Mouse (Mus musculus) left cerebral cortex, adult 2 months (tissue): Measurements from ENCODE around the gene Pak7. TPM values are rescaled to one million over a fixed set of nuclear protein-coding genes. Genes with fewer than 3 reads are reported as not detected.
A peak's percentile ranks its signal among the peaks of the same experiment; 100 is the strongest.

Source experiments
- DNase-seq, 2 experiments: peaks; one replicate each; pipeline ENCODE4 v3.0.0; 2021 to 2022; ENCODE audit warnings: low spot score in 2 of 2, mixed read lengths in 1 of 2; ENCODE audit errors: extremely low spot score in 1 of 2
- H3K27ac ChIP-seq: fragments of 200-600 bp; 2 replicates; pipeline ENCODE4 v1.8.1; 2022
- H3K4me3 ChIP-seq: fragments of 200-600 bp; 2 replicates; pipeline ENCODE4 v1.8.1; 2022
- CTCF ChIP-seq: fragments of 200-600 bp; IDR thresholded peaks from 2 replicates; pipeline ENCODE4 v1.8.1; 2022; ENCODE audit warnings: antibody characterized with exemption, mild to moderate bottlenecking, moderate library complexity
- intact Hi-C: fragments of 180-260 bp; cut with DNase I; formaldehyde crosslinking; loops from one replicate; pipeline ENCODE4 v1.15.1; 2025
- total RNA-seq, 2 experiments: library from RNA; stranded (reverse); gene quantifications; 2 replicates each; pipeline ENCODE4 v1.2.3; 2021

Pak7 gene
- total RNA-seq, 2 experiments from 2014 or later, result 46.1 to 47.8 TPM

DNA sequence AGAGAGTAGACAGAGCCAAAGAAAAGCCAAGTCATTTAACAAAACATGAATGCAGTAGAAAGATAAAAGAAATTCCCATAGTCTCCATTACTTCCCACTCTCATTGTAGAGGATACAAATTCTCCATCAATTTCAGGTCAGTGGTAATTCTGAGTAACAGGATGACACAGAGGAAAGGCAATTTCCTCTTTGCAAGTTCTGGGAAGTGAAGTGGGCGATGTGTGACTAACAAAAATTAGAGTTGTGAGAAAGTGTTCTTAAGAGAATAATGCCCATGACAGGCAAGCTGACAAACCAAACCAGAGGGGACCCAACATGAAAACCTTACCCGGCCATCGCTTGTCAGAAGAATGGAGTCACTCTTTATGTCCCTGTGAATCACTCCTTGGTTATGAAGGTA is 290.6 kb downstream of the Pak7 start:
- no peak for TF ChIP-seq CTCF
- H3K4me3 ChIP-seq, result no peak overlapping the region
- intact Hi-C loops, result no loop called here
- DNase-seq, result no peak
- no peak overlapping the region for H3K27ac ChIP-seq

- no peak for DNase-seq
- intact Hi-C loops, result no loop called here
- Histone ChIP-seq H3K4me3 (no peak overlapping the region), H3K27ac (no peak overlapping the region)
- no peak for TF ChIP-seq CTCF
These were observed 291.8 kb downstream of the Pak7 start for GRCm38 (mm10) chr2:136095978-136096377.

DNA sequence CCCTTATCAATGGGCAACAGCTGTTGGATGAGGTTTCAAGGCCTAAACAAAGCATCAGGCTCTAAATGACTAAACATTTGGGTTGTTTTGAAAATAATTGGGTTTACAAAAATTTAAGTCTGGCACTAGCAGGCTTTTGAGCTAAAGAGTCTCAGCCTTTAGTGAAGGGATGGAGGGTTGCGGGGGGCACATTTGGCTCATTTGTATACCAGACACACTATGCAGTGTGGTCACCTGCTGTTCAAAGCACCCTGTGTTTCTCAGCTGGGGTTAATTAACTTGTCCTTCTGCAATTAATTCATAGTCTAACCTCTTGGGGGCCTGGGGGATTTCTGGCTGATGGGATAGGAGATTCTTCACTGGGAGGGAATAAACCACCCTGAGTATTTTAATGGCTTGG is 323.4 kb downstream of the Pak7 start:
- Histone ChIP-seq H3K4me3 (no peak overlapping the region), H3K27ac (no peak overlapping the region)
- intact Hi-C loops, result no loop called here
- DNase-seq, result no peak
- TF ChIP-seq CTCF, result no peak

- peak overlapping the region; percentile 86 for H3K27ac ChIP-seq
These were observed 328.6 kb downstream of the Pak7 start for GRCm38 (mm10) chr2:136059029-136059669.

DNA sequence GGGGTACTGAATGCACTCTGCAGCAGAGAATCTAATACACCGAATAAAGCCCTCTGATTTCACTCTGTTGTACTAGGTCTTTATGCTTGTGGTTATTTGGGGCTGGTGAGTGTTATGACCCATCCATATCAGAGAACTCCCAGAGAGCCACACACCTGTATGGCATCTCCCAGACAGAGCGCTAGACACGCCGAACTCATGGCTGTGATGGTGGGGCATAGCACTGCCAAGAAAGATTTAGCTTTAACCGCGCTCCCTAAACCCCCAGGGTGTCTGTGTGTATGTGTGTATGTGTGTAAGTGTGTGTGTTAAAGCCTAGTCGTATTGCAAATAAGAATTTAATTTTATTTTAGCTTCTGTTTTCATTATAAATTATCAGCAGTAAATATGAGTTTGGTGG is 329.4 kb downstream of the Pak7 start:
- DNase-seq, result no peak
- no peak for TF ChIP-seq CTCF
- Histone ChIP-seq H3K4me3 (peak overlapping the region; percentile 58), H3K27ac (peak overlapping the region; percentile 86)
- intact Hi-C loops, result loop anchor here (2.0 to 5.0 kb wide), 3 partner anchors 50 to 86 kb away; no protein-coding TSS in a partner anchor

More at GRCm38 (mm10) chr2:136059029-136059669, 328.6 kb downstream of the Pak7 start:
- TF ChIP-seq CTCF, result no peak
- peak overlapping the region; percentile 58 for H3K4me3 ChIP-seq
- intact Hi-C loops, result loop anchor here (2.0 to 5.0 kb wide), 3 partner anchors 50 to 87 kb away; no protein-coding TSS in a partner anchor
- DNase-seq, result peak; percentile 26 to 40

DNA sequence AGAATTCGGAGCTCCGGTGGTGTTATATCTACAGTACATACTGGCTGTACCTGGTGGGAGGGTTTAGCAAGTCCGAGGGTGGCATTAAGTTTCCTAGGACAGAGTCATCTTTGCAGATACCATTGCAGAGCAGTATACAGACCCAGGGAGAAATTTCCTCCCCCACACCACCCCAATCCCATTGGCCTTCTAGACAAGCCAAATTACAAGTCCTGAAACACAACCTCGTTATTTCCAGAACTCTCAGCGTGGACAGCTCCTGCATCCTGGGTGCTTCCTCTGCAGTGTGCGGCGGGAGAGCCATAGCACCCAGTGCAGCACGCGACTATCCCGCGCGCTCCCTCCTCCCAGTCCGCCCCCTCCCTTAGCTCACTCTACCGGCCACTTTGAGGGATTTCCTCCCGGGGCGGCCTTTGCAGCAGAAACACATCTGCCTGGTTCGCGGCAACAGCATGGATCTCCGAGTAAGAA is 329.9 kb downstream of the Pak7 start:
- intact Hi-C loops, result loop anchor here (2.0 to 5.0 kb wide), 3 partner anchors 51 to 86 kb away; no protein-coding TSS in a partner anchor
- peak overlapping the region; percentile 86 for H3K27ac ChIP-seq

DNA sequence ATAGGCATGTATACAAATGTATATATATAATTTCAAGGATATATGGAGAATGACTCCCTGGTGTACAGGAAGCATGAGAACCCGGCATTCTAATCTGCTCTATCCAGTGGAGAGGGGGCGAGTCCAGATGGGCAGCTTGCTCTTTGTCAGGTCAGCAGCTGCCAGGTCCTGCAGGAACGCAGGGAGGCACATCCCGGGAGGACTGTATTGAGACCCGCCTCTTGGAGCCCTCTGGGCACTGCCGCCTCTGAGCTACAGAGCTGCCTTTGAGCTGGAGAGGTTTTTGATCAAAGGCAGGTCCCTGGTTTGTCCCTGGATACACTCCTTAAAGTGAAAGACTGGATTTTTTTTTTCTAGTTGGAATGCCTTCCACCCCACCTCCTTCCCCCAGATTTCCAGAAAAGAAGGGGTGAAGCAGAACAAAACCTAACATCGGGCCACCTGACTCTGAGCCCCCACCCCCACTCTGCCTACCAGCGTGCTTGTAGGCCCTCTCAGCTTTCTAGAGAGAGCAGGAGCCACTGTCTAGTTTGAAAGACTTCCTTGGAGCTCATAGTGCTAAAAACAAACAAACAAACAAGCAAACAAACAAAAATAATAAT is 336.0 kb downstream of the Pak7 start, which contains the start of gene Lamp5:
TSS of gene Lamp5 (plus strand) at position 552 of the 602 bp plus-strand sequence.
- no peak for DNase-seq
- H3K27ac ChIP-seq, result peak within 1 kb of the TSS; percentile 44; the same call in 1 of the 2 replicates
- intact Hi-C loops, result no loop called here
- no peak for TF ChIP-seq CTCF
- peak within 1 kb of the TSS; percentile 16 for H3K4me3 ChIP-seq

More for the DNA sequence above, 329.9 kb downstream of the Pak7 start:
- TF ChIP-seq CTCF, result no peak
- H3K4me3 ChIP-seq, result peak overlapping the region; percentile 58
- DNase-seq, result peak; percentile 27 to 66

- TF ChIP-seq CTCF, result no peak
- no peak for DNase-seq
- H3K4me3 ChIP-seq, result peak overlapping the region; percentile 16
- peak overlapping the region; percentile 44; the same call in 1 of the 2 replicates for H3K27ac ChIP-seq
- intact Hi-C loops, result no loop called here
These were observed 336.8 kb downstream of the Pak7 start for GRCm38 (mm10) chr2:136050793-136051615.

- Histone ChIP-seq H3K4me3 (no peak overlapping the region), H3K27ac (no peak overlapping the region)
- intact Hi-C loops, result no loop called here
- no peak for TF ChIP-seq CTCF
- DNase-seq, result no peak
These were observed 339.3 kb downstream of the Pak7 start for GRCm38 (mm10) chr2:136048464-136048863.

Other genes with a start within 250 kb of the Pak7 start
- 1 to 10 TPM; 1.3 to 3.2 TPM for gene Ankef1, start 113.9 kb upstream of the Pak7 start, total RNA-seq